Mouse (Mus musculus) thymus, adult 2 months (tissue): ENCODE measurements around the gene Cnn1. TPM values are rescaled to one million over a fixed set of nuclear protein-coding genes. Genes with fewer than 3 reads are reported as not detected.

Source experiments
- DNase-seq: peaks from one replicate; pipeline ENCODE4 v3.0.0; 2021
- H3K27ac ChIP-seq: fragments of 200-500 bp; 2 replicates; pipeline ENCODE4 v1.5.1; 2012; ENCODE audit warnings: low read length, control low read depth; ENCODE audit not compliant: control insufficient read depth, insufficient read depth
- H3K27me3 ChIP-seq: fragments of 200-500 bp; 2 replicates; pipeline ENCODE4 v1.6.1; 2012; ENCODE audit warnings: mild to moderate bottlenecking, low read length, moderate library complexity, mixed read lengths; ENCODE audit not compliant: control insufficient read depth, insufficient read depth
- H3K36me3 ChIP-seq: fragments of 200-500 bp; 2 replicates; pipeline ENCODE4 v1.6.1; 2012; ENCODE audit warnings: mild to moderate bottlenecking, low read length, moderate library complexity; ENCODE audit not compliant: control insufficient read depth, insufficient read depth
- H3K4me1 ChIP-seq: fragments of 200-500 bp; replicated peaks from 2 replicates; pipeline ENCODE4 v1.6.1; 2012; ENCODE audit warnings: low read length; ENCODE audit not compliant: control insufficient read depth, insufficient read depth
- H3K4me3 ChIP-seq: fragments of 200-500 bp; 2 replicates; pipeline ENCODE4 v1.5.1; 2012; ENCODE audit warnings: mild to moderate bottlenecking, low read length, control low read depth, moderate library complexity; ENCODE audit not compliant: control insufficient read depth, insufficient read depth
- CTCF ChIP-seq: fragments of 200-500 bp; IDR thresholded peaks from 2 replicates; pipeline ENCODE4 v1.5.1; 2012; ENCODE audit warnings: mild to moderate bottlenecking, control low read depth, low read length, moderate library complexity, borderline replicate concordance; ENCODE audit not compliant: control insufficient read depth, poor library complexity, insufficient read depth; ENCODE audit errors: extremely low read depth
- POLR2A ChIP-seq: fragments of 200-500 bp; IDR thresholded peaks from 2 replicates; pipeline ENCODE4 v1.6.1; 2012; ENCODE audit warnings: mild to moderate bottlenecking, low read length, control low read depth, moderate library complexity; ENCODE audit not compliant: control insufficient read depth, poor library complexity, insufficient read depth; ENCODE audit errors: extremely low read depth
- WGBS: fragments of 180-500 bp; shearing (Covaris S2); methylation state at CpG from one replicate; pipeline ENCODE4 v1.1.7; 2018; 5-methylcytosine and 5-hydroxymethylcytosine counted together
- polyA plus RNA-seq: library from polyadenylated mRNA; depleted of rRNA; stranded (reverse); fragments of >200 nt; gene quantifications from 2 replicates; pipeline ENCODE4 v1.2.3, GENCODE M21; 2012

The Cnn1 gene
- polyA plus RNA-seq, 1 experiment = 5.0 TPM

- Histone ChIP-seq H3K4me3 (peak overlapping the region; percentile 84), H3K4me1 (peaks cover 54% of the 10 kb centered on the region), H3K36me3 (peaks cover 13% of the 10 kb centered on the region; the same call in 1 of the 2 replicates), H3K27me3 (no peaks in the 10 kb centered on the region), H3K27ac (peak overlapping the region; percentile 75)
- 2% methylated on average over 35 of the region's 35 CpGs for WGBS
- peak; percentile 86 for DNase-seq
- no peak for TF ChIP-seq CTCF
- TF ChIP-seq POLR2A = peak; percentile 82
Measured at GRCm38 (mm10) chr9:22131226-22131981, 32.4 kb downstream of the Cnn1 start.

- WGBS = 80% methylated on average over 11 of the region's 11 CpGs
- peaks cover 6% of the 10 kb centered on the region; the same call in 1 of the 2 replicates for H3K36me3 ChIP-seq
- TF ChIP-seq POLR2A (no peak), CTCF (no peak)
- no peaks in the 10 kb centered on the region for H3K27me3 ChIP-seq
- peak overlapping the region; percentile 75 for H3K27ac ChIP-seq
- peaks cover 61% of the 10 kb centered on the region for H3K4me1 ChIP-seq
- peak overlapping the region; percentile 84 for H3K4me3 ChIP-seq
- no peak for DNase-seq
Measured at GRCm38 (mm10) chr9:22132220-22132619, 33.2 kb downstream of the Cnn1 start.

- H3K4me3 ChIP-seq = no peak overlapping the region
- H3K4me1 ChIP-seq = peaks cover 61% of the 10 kb centered on the region
- H3K36me3 ChIP-seq = no peaks in the 10 kb centered on the region
- H3K27me3 ChIP-seq = no peaks in the 10 kb centered on the region
- 74% methylated on average over 7 of the region's 7 CpGs for WGBS
- DNase-seq = no peak
- peak overlapping the region; percentile 93 for H3K27ac ChIP-seq
- TF ChIP-seq POLR2A (no peak), CTCF (no peak)
Measured at GRCm38 (mm10) chr9:22134246-22134890, 35.4 kb downstream of the Cnn1 start.

- Histone ChIP-seq H3K27ac (peak overlapping the region; percentile 93), H3K4me1 (peaks cover 54% of the 10 kb centered on the region), H3K36me3 (no peaks in the 10 kb centered on the region), H3K4me3 (no peak overlapping the region), H3K27me3 (no peaks in the 10 kb centered on the region)
- DNase-seq = no peak
- TF ChIP-seq CTCF = no peak
- TF ChIP-seq POLR2A = no peak
- WGBS = 65% methylated on average over 9 of the region's 9 CpGs
Measured at GRCm38 (mm10) chr9:22134988-22135643, 36.1 kb downstream of the Cnn1 start.

GRCm38 (mm10) chr9:22135644-22136390, 36.8 kb downstream of the Cnn1 start, which contains the start of gene Acp5:
TSS of gene Acp5 (minus strand) at chr9:22135711.
- Histone ChIP-seq H3K4me1 (peaks cover 47% of the 10 kb centered on the region), H3K4me3 (no peak within 1 kb of the TSS), H3K27ac (peak within 1 kb of the TSS; percentile 93), H3K36me3 (no peaks in the 10 kb centered on the region), H3K27me3 (no peaks in the 10 kb centered on the region)
- WGBS = 61% methylated on average over 7 of the region's 7 CpGs
- no peak for DNase-seq
- TF ChIP-seq CTCF = no peak
- TF ChIP-seq POLR2A = no peak

GRCm38 (mm10) chr9:22136765-22137547, 37.9 kb downstream of the Cnn1 start:
- H3K36me3 ChIP-seq = no peaks in the 10 kb centered on the region
- H3K27ac ChIP-seq = peak overlapping the region; percentile 88
- H3K4me1 ChIP-seq = peaks cover 40% of the 10 kb centered on the region
- H3K27me3 ChIP-seq = no peaks in the 10 kb centered on the region
- TF ChIP-seq POLR2A = no peak
- no peak for TF ChIP-seq CTCF
- H3K4me3 ChIP-seq = no peak overlapping the region
- DNase-seq = no peak
- WGBS = 85% methylated on average over 23 of the region's 23 CpGs
